Mouse (Mus musculus) frontal cortex, postnatal 14 days (tissue): ENCODE measurements around the gene Cit.

ENCODE experiments used
- DNase-seq, 2 experiments: peaks; one replicate each; pipeline ENCODE4 v3.0.0; 2022; ENCODE audit warnings: low spot score in 2 of 2

Cit gene

DNA sequence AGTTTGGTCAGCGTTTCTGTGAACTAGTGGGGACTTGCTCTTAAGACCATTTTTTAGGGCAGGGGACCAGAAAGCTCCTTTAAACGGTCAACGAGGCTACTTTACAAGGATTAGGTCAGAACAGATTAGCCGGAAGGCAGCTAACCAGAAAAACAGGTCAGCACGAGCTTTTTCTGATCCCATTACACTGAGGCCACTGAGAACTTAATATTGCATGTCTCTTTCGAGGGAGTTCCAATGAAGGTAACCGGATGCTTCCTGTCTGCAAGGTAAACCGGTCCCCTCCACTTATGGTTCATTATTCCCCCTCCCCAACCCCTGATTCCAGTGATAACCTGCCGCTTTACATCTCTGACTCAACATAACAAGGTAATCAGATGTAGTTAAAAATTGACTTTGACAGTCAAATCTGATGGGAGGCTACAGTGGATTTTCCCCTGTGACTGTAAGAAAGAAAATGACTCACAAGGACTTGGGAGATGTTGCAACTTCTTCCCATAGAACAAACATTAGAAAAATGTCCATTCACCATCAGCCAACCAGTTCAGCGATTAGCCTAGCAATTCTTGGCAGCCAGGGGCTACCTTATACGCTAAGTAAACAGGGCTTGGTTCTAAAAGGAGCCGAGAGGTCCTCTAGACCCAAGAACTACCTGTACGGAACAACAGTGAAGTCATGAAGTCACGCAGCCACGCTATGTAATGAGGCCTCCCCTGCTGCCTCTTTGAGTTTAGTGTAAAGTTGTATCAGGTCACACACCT is 164.2 kb downstream of the Cit start:
- DNase-seq, result no peak

DNA sequence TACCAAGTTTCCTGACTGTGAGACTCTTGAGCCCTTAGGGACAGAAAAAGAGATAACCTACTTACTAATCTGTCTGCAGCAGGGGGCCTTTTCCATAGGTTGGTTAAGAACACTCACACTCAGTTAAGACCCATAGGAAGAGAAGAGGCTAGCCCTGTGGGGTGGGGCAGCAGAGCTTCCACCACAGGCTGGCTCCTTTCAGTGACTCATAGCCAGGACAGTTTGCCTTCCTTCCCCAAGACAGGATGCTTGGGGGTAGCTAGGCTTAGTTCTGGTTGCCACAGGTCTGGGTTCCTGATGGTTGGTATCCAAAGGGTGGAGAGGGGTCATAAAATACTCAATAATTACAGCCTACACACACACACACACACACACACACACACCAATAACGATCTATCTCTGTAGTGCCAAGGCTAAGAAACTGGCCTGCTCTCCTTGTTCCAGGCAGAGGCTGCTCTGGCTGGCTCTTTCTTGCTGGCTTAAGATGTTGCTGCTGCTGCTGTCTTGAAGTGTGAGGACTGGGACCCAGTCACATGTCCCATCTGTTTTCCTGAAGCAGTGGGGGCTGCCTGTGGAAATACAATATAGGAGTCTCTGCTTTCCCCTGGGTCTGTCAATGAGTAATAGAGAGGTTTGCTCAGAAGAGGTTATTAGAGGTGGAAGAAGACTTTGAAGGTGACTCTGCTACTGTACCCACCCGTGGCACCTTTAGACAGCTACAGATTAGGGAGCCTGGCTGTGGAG is 165.0 kb downstream of the Cit start:
- DNase-seq, result no peak

DNA sequence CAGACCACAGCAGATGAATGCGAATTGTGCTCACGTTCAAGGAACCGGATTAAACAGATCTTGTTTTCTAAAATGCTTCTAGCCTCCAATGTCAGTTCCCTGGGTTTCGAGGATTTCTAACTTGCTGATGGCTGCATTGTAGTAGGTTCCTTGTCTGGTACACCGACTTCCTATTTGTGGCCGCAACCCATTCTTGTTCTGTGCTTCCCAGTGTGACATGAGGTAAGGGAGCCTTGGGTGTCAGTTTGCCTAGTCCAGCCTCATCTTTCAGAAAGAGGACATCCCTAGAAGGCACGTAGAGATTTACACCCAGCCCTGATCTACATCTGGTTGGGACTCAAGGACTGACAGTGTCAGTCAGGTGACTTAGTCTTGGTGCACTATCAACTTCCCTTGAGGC is 166.6 kb downstream of the Cit start:
- no peak for DNase-seq

DNA sequence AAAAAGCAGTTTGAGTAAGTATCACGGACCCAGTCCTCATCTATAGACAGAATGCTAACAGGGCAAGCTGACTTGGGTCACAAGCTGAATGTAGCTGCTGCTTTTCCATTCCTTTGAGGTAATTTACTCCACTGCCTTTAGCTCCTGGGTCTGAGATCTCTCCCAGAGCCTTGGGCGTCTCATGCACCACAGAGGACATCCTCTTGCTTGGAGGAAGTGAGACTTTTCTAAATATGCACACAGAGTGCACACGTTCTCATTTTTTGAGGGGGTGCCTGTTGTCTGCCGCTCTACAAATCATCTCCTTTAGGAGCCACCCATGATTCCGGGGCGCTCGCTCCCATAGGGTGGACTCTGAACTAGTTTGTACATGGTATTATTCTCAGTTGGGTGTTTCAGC is 167.4 kb downstream of the Cit start:
- DNase-seq, result no peak

DNA sequence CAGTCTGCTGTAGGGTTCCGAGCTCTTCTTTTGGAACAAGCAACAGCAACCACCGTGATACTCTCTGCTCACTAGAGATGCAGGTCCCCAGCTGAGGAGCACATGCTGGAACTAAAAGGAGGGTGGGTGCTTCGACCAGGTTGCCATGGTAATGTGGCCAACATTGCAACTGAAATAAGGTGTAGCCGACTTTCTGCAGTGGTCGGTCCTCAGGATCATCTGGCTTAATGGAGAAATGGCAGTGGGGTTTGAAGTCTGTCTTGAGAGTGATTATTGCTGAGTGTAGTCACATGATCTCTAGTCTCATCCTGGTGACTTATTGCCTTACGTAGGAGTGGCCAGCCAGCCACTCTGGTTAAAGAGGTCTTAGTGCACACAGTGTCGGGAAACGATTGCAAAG is 168.7 kb downstream of the Cit start:
- no peak for DNase-seq

DNA sequence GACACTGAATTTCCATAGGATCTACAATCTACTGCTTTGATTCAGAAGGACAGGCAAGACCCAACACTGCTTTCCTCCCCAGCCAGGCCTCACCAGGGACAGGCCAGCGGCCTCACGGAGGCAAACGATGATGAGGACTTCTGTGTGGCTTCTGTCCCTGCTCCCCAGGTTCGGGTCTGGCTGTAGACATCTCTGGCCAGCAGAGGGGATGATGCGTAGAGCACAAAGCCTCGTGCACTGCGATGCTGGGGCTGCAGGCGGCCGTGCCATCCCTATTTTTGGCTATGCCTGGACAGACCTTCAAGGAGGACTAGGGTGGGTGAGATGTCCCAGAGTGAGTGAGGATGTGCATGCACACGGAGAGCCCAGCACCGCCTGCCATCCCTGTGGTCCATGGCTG is 169.2 kb downstream of the Cit start:
- DNase-seq, result no peak

DNA sequence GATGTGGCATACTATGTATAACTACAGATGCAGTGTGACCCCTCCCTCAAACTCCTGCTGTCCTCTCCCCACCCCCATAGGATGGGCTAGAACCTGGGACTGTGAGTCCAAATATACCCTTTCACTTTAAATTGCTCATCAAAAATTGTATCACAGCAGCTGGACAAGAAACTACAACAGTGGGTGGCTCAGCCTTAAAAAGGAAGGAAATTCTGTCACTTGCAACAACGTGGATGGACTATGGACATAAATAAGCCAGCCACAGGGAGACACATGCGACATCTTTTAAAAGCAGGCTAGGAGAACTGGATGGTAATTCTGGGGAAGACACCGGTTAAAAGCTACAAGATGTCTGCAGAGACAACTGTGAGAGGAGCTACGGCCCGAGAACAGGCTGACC is 171.5 kb downstream of the Cit start:
- DNase-seq, result no peak

DNA sequence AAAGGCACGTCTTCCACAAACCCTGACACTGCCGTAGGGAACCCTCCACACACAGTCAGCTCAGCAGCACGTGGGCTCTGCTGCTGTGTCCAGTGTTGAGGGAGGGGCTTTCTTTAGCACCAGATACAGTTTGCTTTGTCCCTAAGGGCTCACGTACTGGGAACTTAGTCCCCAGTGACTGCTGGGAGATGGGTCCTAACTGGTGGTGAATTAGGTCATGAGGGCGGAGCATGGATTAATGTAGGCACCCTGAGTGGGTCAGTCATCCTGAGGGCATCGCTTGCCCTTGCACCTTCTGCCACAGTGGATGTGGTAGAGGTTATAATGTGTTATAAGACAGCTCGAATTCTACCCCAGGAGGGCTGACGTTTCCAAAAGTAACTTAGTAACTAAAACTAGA is 172.3 kb downstream of the Cit start:
- no peak for DNase-seq

DNA sequence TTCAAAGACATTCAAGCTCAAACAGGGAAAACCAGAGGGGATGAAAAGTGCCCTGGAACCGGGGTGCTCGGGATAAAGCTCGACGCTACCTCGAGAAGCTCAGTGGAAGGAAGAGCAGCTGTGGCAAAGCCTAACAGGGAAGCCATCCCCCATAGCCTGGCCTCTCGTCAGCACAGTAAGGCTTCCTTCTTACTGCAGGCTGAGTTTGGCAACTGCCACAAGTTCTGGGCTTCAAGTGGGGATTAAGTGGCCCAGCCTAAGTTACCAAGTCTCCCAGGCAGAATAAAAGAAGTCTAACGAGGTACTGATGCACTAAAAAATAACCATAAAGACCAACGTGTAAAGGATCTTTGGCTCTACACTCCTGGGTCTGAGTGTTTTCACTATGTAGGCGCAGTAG is 173.1 kb downstream of the Cit start:
- no peak for DNase-seq

DNA sequence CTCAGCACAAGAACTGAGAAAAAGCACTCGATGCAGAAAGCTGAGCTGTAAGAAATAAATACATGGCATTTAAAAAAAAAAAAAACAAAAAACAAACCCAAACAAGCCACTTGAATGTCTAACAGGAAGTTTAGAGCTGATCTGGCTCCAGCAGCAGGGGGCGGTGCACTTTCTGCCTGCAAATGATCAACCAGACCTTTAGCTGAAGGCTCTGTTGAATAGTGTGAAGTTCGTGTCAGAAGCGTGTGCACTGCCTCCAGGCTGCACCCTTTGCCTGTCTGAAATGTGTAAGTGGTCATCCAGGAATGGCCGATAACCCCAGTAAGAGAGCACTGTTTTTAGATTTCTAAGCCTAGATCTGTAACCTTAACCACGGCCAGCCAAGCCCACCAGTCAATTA is 173.7 kb downstream of the Cit start:
- no peak for DNase-seq

DNA sequence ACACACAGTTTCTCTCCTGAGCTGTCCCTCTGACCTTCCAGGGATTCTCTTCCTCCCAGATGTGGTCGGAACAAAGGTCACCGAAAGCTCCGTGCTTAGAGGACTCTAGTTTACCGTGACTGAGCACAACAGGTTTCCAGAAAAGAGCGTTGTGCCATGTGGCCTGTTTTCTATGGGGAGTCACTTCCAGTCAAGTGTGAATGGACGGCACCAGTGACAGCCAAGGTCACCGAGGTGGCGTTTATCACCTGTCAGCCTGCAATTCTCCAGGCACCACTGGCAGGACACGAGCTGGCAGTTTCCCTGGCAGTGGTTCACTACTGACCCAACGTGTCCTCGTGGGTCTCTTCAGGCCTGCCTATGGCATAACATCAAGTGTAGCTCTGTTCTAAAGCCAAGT is 174.3 kb downstream of the Cit start:
- no peak for DNase-seq

DNA sequence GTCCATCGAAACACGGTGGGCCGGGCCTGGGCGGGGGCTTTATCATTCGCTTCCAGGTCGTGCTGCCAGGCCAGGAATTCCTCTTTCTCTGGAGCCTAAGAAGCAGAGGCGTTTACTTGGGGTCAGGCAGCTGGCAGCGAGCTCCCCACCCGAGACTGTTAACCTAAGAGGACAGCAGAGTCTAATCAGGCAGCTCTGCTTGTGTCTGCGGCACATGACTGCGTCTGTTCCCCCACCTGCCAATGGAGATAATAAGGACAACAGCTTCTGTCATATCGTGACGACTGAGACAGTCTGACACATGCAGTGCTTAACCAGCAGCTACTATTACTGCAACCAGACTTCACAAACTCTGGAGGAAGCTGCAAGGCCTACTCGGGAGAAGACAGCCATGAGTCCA is 176.5 kb downstream of the Cit start:
- DNase-seq, result no peak

DNA sequence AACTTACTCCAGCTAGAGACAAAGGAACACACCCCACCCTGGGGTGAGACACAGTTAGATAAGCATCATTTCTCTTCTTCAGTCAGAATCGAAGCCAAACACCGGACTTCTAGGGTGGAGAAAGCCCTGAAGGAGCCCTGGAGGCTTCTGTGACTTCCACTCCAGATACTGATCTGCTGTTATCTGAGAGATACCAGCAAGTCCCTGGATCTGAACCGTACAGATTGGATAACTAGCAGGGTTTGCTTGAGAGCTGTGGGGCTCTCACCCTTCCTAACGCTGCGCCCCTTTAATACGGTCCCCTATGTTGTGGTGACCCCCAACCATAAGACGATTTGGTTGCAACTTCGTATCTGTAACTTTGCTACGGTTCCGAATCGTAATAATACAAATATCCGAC is 177.1 kb downstream of the Cit start:
- DNase-seq, result no peak

DNA sequence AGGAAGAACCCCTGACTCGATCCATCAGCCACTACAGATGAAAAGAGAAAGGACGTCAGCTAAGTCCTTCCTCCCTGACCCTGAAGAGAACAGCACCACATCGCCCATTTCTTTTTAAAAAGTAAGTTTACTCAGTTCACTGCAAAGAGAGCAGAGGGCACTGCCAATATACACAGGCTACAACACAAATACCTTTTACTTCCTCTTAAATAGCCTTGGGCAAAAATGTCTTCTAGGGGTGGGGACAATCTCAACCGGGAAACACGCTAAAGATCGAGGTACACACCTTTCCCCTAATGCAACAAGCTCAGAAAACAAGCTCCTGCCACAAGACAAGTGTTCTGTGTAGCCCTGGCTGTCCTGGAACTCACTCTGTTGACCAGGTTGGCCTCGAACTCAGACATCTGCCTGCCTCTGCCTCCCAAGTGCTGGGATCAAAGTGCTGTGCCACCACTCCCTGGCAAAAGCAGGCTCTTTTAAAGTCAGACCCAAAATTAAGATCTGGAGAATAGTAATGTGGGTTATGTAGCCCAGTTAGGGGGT is 177.7 kb downstream of the Cit start:
- no peak for DNase-seq

DNA sequence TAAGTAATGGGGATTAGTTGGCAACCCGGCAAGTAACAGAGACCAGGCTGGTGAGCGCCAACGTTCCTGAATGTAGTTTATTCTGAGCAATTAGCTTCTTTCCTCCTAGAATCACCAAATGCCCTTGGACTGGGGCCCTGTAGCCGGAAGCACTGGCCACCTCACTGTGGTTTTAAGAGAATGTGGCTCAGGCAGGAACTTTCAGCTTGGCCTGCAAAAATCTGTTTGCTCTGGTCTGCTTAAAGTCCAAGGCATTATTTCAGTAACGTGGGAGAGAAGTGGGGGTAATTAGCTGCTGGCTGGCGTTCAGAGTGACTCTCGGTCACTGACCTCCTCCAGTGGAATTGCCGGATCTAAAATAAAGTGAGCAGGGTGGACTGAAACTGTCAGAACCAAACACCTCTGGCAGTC is 178.2 kb downstream of the Cit start:
- no peak for DNase-seq

DNA sequence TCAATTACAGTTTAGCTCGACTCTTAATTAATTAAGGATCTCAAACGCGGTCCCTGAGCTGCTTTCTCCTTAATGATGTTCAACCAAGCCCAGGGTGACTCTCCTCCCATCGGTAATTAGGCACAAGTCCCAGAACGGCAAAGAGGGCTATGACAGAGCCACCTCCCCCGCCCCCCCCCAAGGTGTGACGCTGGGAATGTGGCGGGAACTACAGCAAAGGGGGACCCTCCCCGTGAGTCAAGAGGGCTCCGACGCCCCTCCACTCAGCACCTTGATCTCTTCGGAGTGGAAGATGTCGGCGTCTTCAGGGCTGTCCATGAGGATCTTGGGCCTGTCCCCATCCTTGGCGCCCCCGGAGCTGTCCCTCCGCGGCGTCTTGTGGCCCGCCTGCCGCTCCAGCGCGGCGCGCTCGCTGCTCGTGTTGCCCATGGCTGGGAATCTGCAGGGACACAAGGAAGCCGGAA is 178.8 kb downstream of the Cit start:
- DNase-seq, result no peak

DNA sequence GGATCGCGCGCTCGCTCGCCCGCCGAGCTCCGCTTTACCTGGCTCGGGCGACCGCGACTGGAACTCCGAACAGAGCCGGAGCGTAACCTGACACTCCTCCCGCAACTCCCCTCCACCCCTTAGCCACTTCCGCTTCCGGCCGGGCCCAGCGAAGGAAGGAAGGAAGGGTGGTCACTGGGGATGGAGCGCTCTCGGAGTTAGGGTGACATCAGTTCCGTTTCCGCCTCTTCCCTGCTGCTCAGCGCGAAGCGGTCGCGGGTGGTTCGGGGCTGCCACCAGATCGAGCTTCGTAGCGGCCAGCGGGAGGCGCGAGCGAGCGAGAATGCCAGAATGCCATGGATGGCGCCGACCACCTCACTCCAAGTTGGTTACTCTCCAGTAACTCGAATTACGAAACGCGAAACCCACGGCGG is 179.3 kb downstream of the Cit start, which contains the start of gene Prkab1:
Gene Prkab1, minus strand, starts transcription at position 182 of the 413 bp plus-strand sequence.
- DNase-seq, result peak; percentile 86 to 88

DNA sequence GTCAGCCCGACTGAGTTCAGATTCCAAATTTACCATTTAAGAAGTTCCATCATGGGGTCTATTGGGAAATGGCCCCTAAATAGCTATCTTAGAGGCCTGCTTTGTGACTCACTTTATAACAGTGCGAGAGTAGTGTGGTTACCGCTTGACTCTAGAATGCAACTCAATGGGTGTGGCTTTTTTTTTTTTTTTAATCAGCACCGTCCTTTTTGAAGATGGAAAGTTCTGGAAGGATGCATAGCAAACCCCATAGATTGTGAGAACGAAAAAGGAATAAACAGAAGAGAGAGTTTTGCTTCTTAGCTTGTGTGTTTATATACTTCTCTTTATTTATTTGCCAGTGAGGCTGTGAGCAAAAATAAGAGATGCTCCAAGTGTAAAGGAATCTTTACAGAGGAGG is 181.0 kb downstream of the Cit start:
- DNase-seq, result no peak

DNA sequence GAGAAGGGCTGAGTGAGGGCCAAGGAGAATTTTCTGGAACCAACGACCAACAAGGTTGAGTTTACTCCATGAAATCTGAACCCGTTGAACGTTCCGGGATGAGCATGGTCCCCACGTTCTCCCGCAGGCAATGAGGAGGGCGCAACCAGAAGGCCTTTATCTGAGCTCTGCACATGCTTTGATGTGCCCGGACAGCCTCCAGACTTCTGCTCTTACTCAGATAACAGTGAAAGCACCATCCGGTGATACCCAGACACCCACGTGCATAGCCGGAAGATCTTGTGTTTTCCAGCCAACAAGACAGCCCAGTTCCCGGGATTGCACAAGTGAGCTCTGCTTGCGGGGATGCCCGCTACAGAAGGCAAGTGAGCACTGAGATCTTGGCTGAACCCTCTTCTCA is 181.5 kb downstream of the Cit start:
- DNase-seq, result no peak

DNA sequence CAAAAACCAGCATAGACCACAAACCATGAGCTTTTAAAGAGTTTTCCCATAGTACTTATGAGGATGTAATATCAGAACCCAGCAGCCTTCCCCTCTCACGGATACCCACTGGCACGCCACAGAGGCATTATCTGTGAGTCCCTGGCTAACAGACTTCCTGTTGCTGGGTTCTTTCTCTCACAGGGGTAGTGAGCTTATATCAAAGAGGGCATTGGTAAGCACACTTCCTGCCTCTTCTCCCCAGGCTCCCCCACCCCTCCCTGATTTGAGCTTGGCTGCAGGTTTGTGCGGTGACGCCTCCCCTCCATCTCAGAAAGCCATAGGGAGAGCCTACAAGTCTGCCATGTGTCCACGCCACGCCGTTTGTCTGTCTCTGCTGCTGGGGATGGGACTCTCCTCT is 184.0 kb downstream of the Cit start:
- no peak for DNase-seq

DNA sequence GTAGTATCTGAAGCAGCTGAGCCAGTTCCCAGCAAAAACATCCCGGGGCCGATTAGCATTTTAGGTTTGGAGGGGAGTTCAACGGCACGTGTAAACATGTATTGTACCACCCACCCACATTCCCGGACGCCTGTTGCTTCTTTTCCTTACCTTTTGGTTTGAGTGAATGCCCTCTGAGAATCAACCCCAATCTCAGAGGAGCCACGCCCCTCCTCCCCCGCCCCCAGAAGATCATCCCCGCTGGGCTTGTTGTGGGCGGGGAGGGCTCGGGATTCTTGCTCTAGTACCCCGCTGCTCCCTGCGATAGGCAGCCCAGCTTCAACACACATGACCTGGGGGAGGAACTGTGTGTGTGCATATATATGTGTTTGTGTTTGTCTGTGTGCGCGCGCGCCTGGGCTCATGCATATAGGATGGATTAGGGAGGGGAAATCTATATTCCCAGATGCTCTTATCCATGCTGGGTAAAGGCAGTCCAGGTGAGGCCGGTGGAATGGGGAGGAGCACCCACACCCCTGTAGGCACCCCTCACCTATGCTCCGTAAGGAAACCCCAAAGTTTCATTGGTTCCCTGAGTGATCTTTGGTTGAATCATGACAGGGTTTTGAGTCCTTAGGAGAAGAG is 185.6 kb downstream of the Cit start:
- DNase-seq, result no peak

DNA sequence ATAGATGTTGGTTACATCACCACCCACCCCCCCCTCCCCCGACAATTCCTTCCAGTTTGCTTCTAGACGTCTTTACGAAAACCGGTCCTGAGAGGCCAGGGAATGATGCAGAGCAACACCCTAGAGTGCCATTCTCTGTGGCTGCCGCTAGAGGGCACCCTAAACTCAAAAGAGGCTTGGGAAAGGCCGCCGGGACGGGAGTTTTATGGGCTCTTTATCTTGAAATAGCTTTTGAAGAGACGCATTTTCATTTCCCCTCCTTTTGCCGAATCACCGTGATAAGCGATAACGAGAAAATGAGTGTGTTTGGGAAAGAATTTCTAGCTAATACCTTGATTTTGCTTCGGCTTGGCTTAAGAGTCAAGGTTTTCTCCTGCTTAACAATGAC is 186.1 kb downstream of the Cit start:
- peak in 1 of 2 experiments; percentile 60 for DNase-seq

DNA sequence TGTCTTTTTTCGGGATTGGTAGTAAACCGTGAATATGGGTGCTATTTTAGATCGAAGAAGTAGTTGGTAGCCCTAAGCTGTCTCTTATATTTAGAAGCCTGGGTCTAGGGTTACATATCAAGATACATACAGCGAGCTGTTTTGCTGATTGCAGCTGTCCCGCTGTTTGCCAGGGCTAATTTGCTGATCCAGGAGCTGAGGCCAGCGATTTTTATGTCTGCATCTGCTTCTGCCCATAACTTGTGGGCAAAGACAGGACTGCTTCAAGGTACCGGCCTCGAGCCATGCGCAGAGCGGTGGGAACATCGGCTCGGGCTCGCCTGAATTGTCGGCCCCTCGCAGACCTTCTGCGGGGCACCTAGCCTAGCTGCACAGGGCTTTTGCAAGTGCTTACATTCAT is 191.4 kb downstream of the Cit start:
- DNase-seq, result no peak
